Mouse (Mus musculus) limb, embryonic 13.5 days (tissue): ENCODE measurements around the gene Trub2. TPM values are rescaled to one million over a fixed set of nuclear protein-coding genes. Genes with fewer than 3 reads are reported as not detected.

Experiments used
- ATAC-seq: fragments of 200-750 bp; cut with Nextera tagmentation; 2 replicates; pipeline ENCODE4 v1.8.0; 2017; ENCODE audit warnings: low read depth, moderate number of reproducible peaks, moderate TSS enrichment; ENCODE audit not compliant: low FRiP score
- H3K27ac ChIP-seq: fragments of 300-500 bp; sonication (generic); 2 replicates; pipeline ENCODE4 v1.5.1; 2015; ENCODE audit warnings: inconsistent platforms, mild to moderate bottlenecking, moderate library complexity
- H3K27me3 ChIP-seq: fragments of 300-500 bp; sonication (generic); 2 replicates; pipeline ENCODE4 v1.6.1; 2015; ENCODE audit warnings: mild to moderate bottlenecking, inconsistent platforms
- H3K36me3 ChIP-seq: fragments of 300-500 bp; sonication (generic); 2 replicates; pipeline ENCODE4 v1.6.1; 2015; ENCODE audit warnings: inconsistent platforms, mild to moderate bottlenecking, moderate library complexity
- H3K4me1 ChIP-seq: fragments of 300-500 bp; sonication (generic); 2 replicates; pipeline ENCODE4 v1.6.1; 2015; ENCODE audit warnings: inconsistent platforms
- H3K4me2 ChIP-seq: fragments of 300-500 bp; sonication (generic); replicated peaks from 2 replicates; pipeline ENCODE4 v1.6.1; 2015; ENCODE audit warnings: inconsistent platforms, mild to moderate bottlenecking, moderate library complexity
- H3K4me3 ChIP-seq: fragments of 300-500 bp; sonication (generic); 2 replicates; pipeline ENCODE4 v1.5.1; 2015; ENCODE audit warnings: moderate library complexity, mild to moderate bottlenecking, inconsistent platforms
- H3K9ac ChIP-seq: fragments of 300-500 bp; sonication (generic); 2 replicates; pipeline ENCODE4 v1.6.1; 2015; ENCODE audit warnings: mild to moderate bottlenecking, inconsistent platforms
- H3K9me3 ChIP-seq: fragments of 300-500 bp; sonication (generic); 2 replicates; pipeline ENCODE4 v1.6.1; 2016; ENCODE audit warnings: inconsistent platforms
- WGBS: fragments of 180-500 bp; shearing (Covaris S2); methylation state at CpG from one replicate; pipeline ENCODE4 v1.1.7; 2015; 5-methylcytosine and 5-hydroxymethylcytosine counted together
- polyA plus RNA-seq: library from polyadenylated mRNA; unstranded; fragments of >200 nt; fragmentation: Nextera tagmentation; extraction: Ambion mirVana; gene quantifications from 2 replicates; pipeline ENCODE4 v1.2.1, GENCODE M21; 2015

Trub2 gene
- polyA plus RNA-seq, 1 experiment from 2014 or later, result 50.1 TPM

- WGBS, result 64% methylated on average over 9 of the region's 9 CpGs
- Histone ChIP-seq H3K27ac (no peak overlapping the region), H3K4me2 (no peak overlapping the region), H3K9me3 (no peaks in the 10 kb centered on the region), H3K4me3 (no peak overlapping the region), H3K27me3 (no peaks in the 10 kb centered on the region), H3K36me3 (peaks cover 16% of the 10 kb centered on the region), H3K4me1 (no peaks in the 10 kb centered on the region), H3K9ac (no peak overlapping the region)
- ATAC-seq, result no peak
Measured at GRCm38 (mm10) chr2:29768901-29769300, 19.4 kb downstream of the Trub2 start.

- no peak for ATAC-seq
- H3K9me3 ChIP-seq, result no peaks in the 10 kb centered on the region
- no peak overlapping the region; the same call in 1 of the 2 replicates for H3K9ac ChIP-seq
- 61% methylated on average over 11 of the region's 11 CpGs for whole genome bisulfite sequencing
- no peaks in the 10 kb centered on the region; the same call in 1 of the 2 replicates for H3K27me3 ChIP-seq
- no peak overlapping the region for H3K4me2 ChIP-seq
- H3K4me3 ChIP-seq, result no peak overlapping the region
- H3K27ac ChIP-seq, result no peak overlapping the region
- H3K36me3 ChIP-seq, result peaks cover 9% of the 10 kb centered on the region
- H3K4me1 ChIP-seq, result no peaks in the 10 kb centered on the region
Measured at GRCm38 (mm10) chr2:29767976-29768709, 20.2 kb downstream of the Trub2 start.

GRCm38 (mm10) chr2:29764831-29765230 is 23.5 kb downstream of the Trub2 start:
- Histone ChIP-seq H3K4me3 (no peak overlapping the region), H3K36me3 (no peaks in the 10 kb centered on the region), H3K9ac (no peak overlapping the region), H3K27ac (no peak overlapping the region), H3K9me3 (no peaks in the 10 kb centered on the region), H3K4me1 (no peaks in the 10 kb centered on the region), H3K4me2 (no peak overlapping the region), H3K27me3 (no peaks in the 10 kb centered on the region; the same call in 1 of the 2 replicates)
- no peak for ATAC-seq
- 0% methylated on average over 1 of the region's 1 CpGs for WGBS

GRCm38 (mm10) chr2:29755693-29756092 is 32.6 kb downstream of the Trub2 start:
- Histone ChIP-seq H3K4me2 (no peak overlapping the region), H3K4me1 (peaks cover 10% of the 10 kb centered on the region; the same call in 1 of the 2 replicates), H3K36me3 (no peaks in the 10 kb centered on the region), H3K9ac (no peak overlapping the region), H3K9me3 (no peaks in the 10 kb centered on the region), H3K4me3 (no peak overlapping the region), H3K27me3 (peaks cover 35% of the 10 kb centered on the region), H3K27ac (no peak overlapping the region)
- no peak for ATAC-seq

GRCm38 (mm10) chr2:29752397-29752796 is 35.9 kb downstream of the Trub2 start:
- peaks cover 12% of the 10 kb centered on the region for H3K4me1 ChIP-seq
- H3K27ac ChIP-seq, result no peak overlapping the region
- WGBS, result 81% methylated on average over 5 of the region's 5 CpGs
- no peak overlapping the region for H3K4me3 ChIP-seq
- ATAC-seq, result no peak
- no peak overlapping the region for H3K9ac ChIP-seq
- H3K9me3 ChIP-seq, result no peaks in the 10 kb centered on the region
- no peaks in the 10 kb centered on the region for H3K36me3 ChIP-seq
- no peak overlapping the region for H3K4me2 ChIP-seq
- H3K27me3 ChIP-seq, result peaks cover 65% of the 10 kb centered on the region

GRCm38 (mm10) chr2:29751497-29751896 is 36.8 kb downstream of the Trub2 start, which contains the start of gene Gm13420:
Gm13420 (minus strand) TSS chr2:29751685.
- Histone ChIP-seq H3K4me3 (peak within 1 kb of the TSS; percentile 21), H3K9me3 (no peaks in the 10 kb centered on the region), H3K4me1 (peaks cover 17% of the 10 kb centered on the region), H3K9ac (0 out of 2 replicates have a peak within 1 kb of the TSS, but pooled peaks have one; percentile 19), H3K36me3 (no peaks in the 10 kb centered on the region), H3K27ac (no peak within 1 kb of the TSS), H3K27me3 (peaks cover 72% of the 10 kb centered on the region), H3K4me2 (peak within 1 kb of the TSS; percentile 44)
- ATAC-seq, result no peak; the same call in 1 of the 2 replicates
- WGBS, result 6% methylated on average over 28 of the region's 28 CpGs

GRCm38 (mm10) chr2:29748499-29748898 is 39.8 kb downstream of the Trub2 start:
- Histone ChIP-seq H3K27ac (no peak overlapping the region), H3K4me2 (no peak overlapping the region), H3K36me3 (no peaks in the 10 kb centered on the region), H3K9ac (no peak overlapping the region), H3K4me3 (no peak overlapping the region), H3K9me3 (no peaks in the 10 kb centered on the region), H3K27me3 (peaks cover 88% of the 10 kb centered on the region), H3K4me1 (peaks cover 17% of the 10 kb centered on the region)
- ATAC-seq, result no peak
- WGBS, result 88% methylated on average over 4 of the region's 4 CpGs

GRCm38 (mm10) chr2:29747852-29748251 is 40.5 kb downstream of the Trub2 start:
- H3K4me1 ChIP-seq, result peaks cover 17% of the 10 kb centered on the region

GRCm38 (mm10) chr2:29747188-29747782 is 41.0 kb downstream of the Trub2 start:
- peak overlapping the region; percentile 59 for H3K9ac ChIP-seq
- no peak overlapping the region for H3K27ac ChIP-seq

More at GRCm38 (mm10) chr2:29747852-29748251, 40.5 kb downstream of the Trub2 start:
- H3K27me3 ChIP-seq, result peaks cover 81% of the 10 kb centered on the region
- WGBS, result 52% methylated on average over 5 of the region's 5 CpGs
- H3K36me3 ChIP-seq, result no peaks in the 10 kb centered on the region
- ATAC-seq, result no peak
- peak overlapping the region; percentile 67 for H3K4me2 ChIP-seq
- H3K9ac ChIP-seq, result no peak overlapping the region
- H3K27ac ChIP-seq, result no peak overlapping the region
- H3K4me3 ChIP-seq, result peak overlapping the region; percentile 41; the same call in 1 of the 2 replicates
- H3K9me3 ChIP-seq, result no peaks in the 10 kb centered on the region

GRCm38 (mm10) chr2:29744256-29744655 is 44.0 kb downstream of the Trub2 start:
- Histone ChIP-seq H3K27ac (no peak overlapping the region), H3K4me3 (no peak overlapping the region), H3K27me3 (peaks cover 47% of the 10 kb centered on the region), H3K9ac (no peak overlapping the region), H3K4me1 (peaks cover 6% of the 10 kb centered on the region), H3K9me3 (no peaks in the 10 kb centered on the region), H3K36me3 (peaks cover 13% of the 10 kb centered on the region), H3K4me2 (no peak overlapping the region)
- WGBS, result 90% methylated on average over 6 of the region's 6 CpGs
- no peak for ATAC-seq

More at GRCm38 (mm10) chr2:29747188-29747782, 41.0 kb downstream of the Trub2 start:
- Histone ChIP-seq H3K4me2 (peak overlapping the region; percentile 67), H3K27me3 (peaks cover 76% of the 10 kb centered on the region), H3K4me1 (peaks cover 17% of the 10 kb centered on the region), H3K4me3 (peak overlapping the region; percentile 41), H3K36me3 (no peaks in the 10 kb centered on the region), H3K9me3 (no peaks in the 10 kb centered on the region)
- no peak for ATAC-seq
- WGBS, result 2% methylated on average over 48 of the region's 50 CpGs

- H3K27ac ChIP-seq, result no peak overlapping the region
- peaks cover 44% of the 10 kb centered on the region for H3K36me3 ChIP-seq
- WGBS, result 90% methylated on average over 6 of the region's 6 CpGs
- no peaks in the 10 kb centered on the region for H3K4me1 ChIP-seq
- peaks cover 17% of the 10 kb centered on the region for H3K27me3 ChIP-seq
- ATAC-seq, result no peak
- H3K9ac ChIP-seq, result no peak overlapping the region
- H3K4me2 ChIP-seq, result no peak overlapping the region
- no peaks in the 10 kb centered on the region for H3K9me3 ChIP-seq
- no peak overlapping the region for H3K4me3 ChIP-seq
Measured at GRCm38 (mm10) chr2:29741207-29741606, 47.1 kb downstream of the Trub2 start.

- Histone ChIP-seq H3K4me2 (no peak overlapping the region), H3K9ac (no peak overlapping the region), H3K27me3 (no peaks in the 10 kb centered on the region), H3K9me3 (no peaks in the 10 kb centered on the region), H3K4me3 (no peak overlapping the region), H3K36me3 (peaks cover 60% of the 10 kb centered on the region), H3K27ac (peak overlapping the region; percentile 33; the same call in 1 of the 2 replicates), H3K4me1 (no peaks in the 10 kb centered on the region)
- WGBS, result 56% methylated on average over 5 of the region's 5 CpGs
- ATAC-seq, result no peak
Measured at GRCm38 (mm10) chr2:29739368-29739767, 48.9 kb downstream of the Trub2 start.
